Mouse (Mus musculus): Measurements from ENCODE around the gene Gm13090.

- no peak for TF ChIP-seq CTCF (IDR thresholded peaks at IDR 0.05; ENCODE audit: extremely low read depth, insufficient read depth, insufficient read length, insufficient replicate concordance)
- no peak for TF ChIP-seq POLR2A (IDR thresholded peaks at IDR 0.05; ENCODE audit: low read depth, low read length)
These were observed 2.0 kb upstream of the Gm13090 start for GRCm38 (mm10) chr4:151087358-151087757.
